Mouse (Mus musculus) forebrain, embryonic 16.5 days (tissue): ENCODE data around the gene Ptdss2. TPM values are rescaled to one million over a fixed set of nuclear protein-coding genes. Genes with fewer than 3 reads are reported as not detected.
A peak's percentile ranks its signal among the peaks of the same experiment; 100 is the strongest.

Source experiments
- ATAC-seq: fragments of 200-750 bp; cut with Nextera tagmentation; 2 replicates; pipeline ENCODE4 v1.8.0; 2017; ENCODE audit warnings: mild to moderate bottlenecking, moderate library complexity
- H3K27ac ChIP-seq: fragments of 300-500 bp; sonication (generic); 2 replicates; pipeline ENCODE4 v1.5.1; 2014; ENCODE audit warnings: low read length, control low read depth
- H3K27me3 ChIP-seq: fragments of 300-500 bp; sonication (generic); replicated peaks from 2 replicates; pipeline ENCODE4 v1.6.1; 2014; ENCODE audit warnings: low read length; ENCODE audit not compliant: control insufficient read depth, insufficient read depth
- H3K36me3 ChIP-seq: fragments of 300-500 bp; sonication (generic); 2 replicates; pipeline ENCODE4 v1.6.1; 2014; ENCODE audit not compliant: control insufficient read depth, insufficient read depth
- H3K4me1 ChIP-seq: fragments of 300-500 bp; sonication (generic); replicated peaks from 2 replicates; pipeline ENCODE4 v1.6.1; 2014; ENCODE audit warnings: low read length; ENCODE audit not compliant: control insufficient read depth, insufficient read depth
- H3K4me2 ChIP-seq: fragments of 300-500 bp; sonication (generic); 2 replicates; pipeline ENCODE4 v1.6.1; 2014; ENCODE audit warnings: mild to moderate bottlenecking, low read length, control low read depth
- H3K4me3 ChIP-seq: fragments of 300-500 bp; sonication (generic); replicated peaks from 2 replicates; pipeline ENCODE4 v1.5.1; 2014; ENCODE audit warnings: mild to moderate bottlenecking, low read length, control low read depth
- H3K9ac ChIP-seq: fragments of 300-500 bp; sonication (generic); replicated peaks from 2 replicates; pipeline ENCODE4 v1.6.1; 2014; ENCODE audit warnings: low read depth, low read length, control low read depth
- H3K9me3 ChIP-seq: fragments of 300-500 bp; sonication (generic); 2 replicates; pipeline ENCODE4 v1.6.1; 2016; ENCODE audit warnings: low read length; ENCODE audit not compliant: control insufficient read depth
- WGBS: fragments of 180-500 bp; shearing (Covaris S2); extraction: QIAGEN DNeasy Blood & Tissue Kit; methylation state at CpG from one replicate; pipeline ENCODE4 v1.1.7; 2014; 5-methylcytosine and 5-hydroxymethylcytosine counted together
- polyA plus RNA-seq: library from polyadenylated mRNA; unstranded; fragments of >200 nt; fragmentation: Nextera tagmentation; extraction: Ambion mirVana; gene quantifications from 2 replicates; pipeline ENCODE4 v1.2.1, GENCODE M21; 2015

Ptdss2 gene
- polyA plus RNA-seq: 74.9 and 78.9 TPM in 2 replicates

GRCm38 (mm10) chr7:141122245-141122644 is at the start of gene Ptdss2:
TSS of gene Ptdss2 (plus strand) at chr7:141122382.
- Histone ChIP-seq H3K4me1 (0 out of 2 replicates have a peak, but pooled peaks cover 2% of the 10 kb centered on the region), H3K4me2 (peak within 1 kb of the TSS; percentile 62), H3K27me3 (peaks cover 3% of the 10 kb centered on the region; the same call in 1 of the 2 replicates), H3K36me3 (no peaks in the 10 kb centered on the region), H3K9ac (peak within 1 kb of the TSS; percentile 76), H3K27ac (peak within 1 kb of the TSS; percentile 63), H3K9me3 (no peaks in the 10 kb centered on the region), H3K4me3 (peak within 1 kb of the TSS; percentile 50)
- 56% methylated on average over 14 of the region's 14 CpGs for WGBS
- no peak for ATAC-seq

- no peak overlapping the region for H3K4me2 ChIP-seq
- no peak overlapping the region for H3K4me3 ChIP-seq
- H3K4me1 ChIP-seq: peaks cover 14% of the 10 kb centered on the region
- ATAC-seq: no peak
- no peak overlapping the region for H3K27ac ChIP-seq
- H3K9me3 ChIP-seq: no peaks in the 10 kb centered on the region
- no peaks in the 10 kb centered on the region for H3K36me3 ChIP-seq
- H3K27me3 ChIP-seq: peaks cover 7% of the 10 kb centered on the region; the same call in 1 of the 2 replicates
- no peak overlapping the region for H3K9ac ChIP-seq
- WGBS: 83% methylated on average over 4 of the region's 4 CpGs
Observed at GRCm38 (mm10) chr7:141073782-141074181, 48.4 kb upstream of the Ptdss2 start.

GRCm38 (mm10) chr7:141077841-141078240 is 44.3 kb upstream of the Ptdss2 start, which contains the start of gene Pkp3:
TSS of gene Pkp3 (plus strand) at chr7:141078218.
- H3K9me3 ChIP-seq: no peaks in the 10 kb centered on the region
- no peak within 1 kb of the TSS for H3K4me2 ChIP-seq
- no peak within 1 kb of the TSS for H3K27ac ChIP-seq
- H3K4me3 ChIP-seq: no peak within 1 kb of the TSS
- no peaks in the 10 kb centered on the region for H3K27me3 ChIP-seq
- H3K4me1 ChIP-seq: no peaks in the 10 kb centered on the region
- H3K9ac ChIP-seq: no peak within 1 kb of the TSS
- ATAC-seq: no peak
- no peaks in the 10 kb centered on the region for H3K36me3 ChIP-seq
- WGBS: 92% methylated on average over 15 of the region's 15 CpGs

GRCm38 (mm10) chr7:141078876-141079275 is 43.3 kb upstream of the Ptdss2 start:
- no peaks in the 10 kb centered on the region for H3K9me3 ChIP-seq
- H3K27ac ChIP-seq: no peak overlapping the region
- H3K4me2 ChIP-seq: no peak overlapping the region
- H3K36me3 ChIP-seq: no peaks in the 10 kb centered on the region
- no peak overlapping the region for H3K4me3 ChIP-seq
- H3K27me3 ChIP-seq: no peaks in the 10 kb centered on the region
- H3K9ac ChIP-seq: no peak overlapping the region
- WGBS: 90% methylated on average over 4 of the region's 4 CpGs
- ATAC-seq: no peak
- H3K4me1 ChIP-seq: no peaks in the 10 kb centered on the region

GRCm38 (mm10) chr7:141079481-141080449 is 42.4 kb upstream of the Ptdss2 start:
- ATAC-seq: no peak

GRCm38 (mm10) chr7:141087894-141088293 is 34.3 kb upstream of the Ptdss2 start:
- Histone ChIP-seq H3K4me2 (no peak overlapping the region), H3K4me1 (no peaks in the 10 kb centered on the region; the same call in 1 of the 2 replicates), H3K4me3 (no peak overlapping the region), H3K27ac (no peak overlapping the region), H3K36me3 (no peaks in the 10 kb centered on the region), H3K27me3 (peaks cover 9% of the 10 kb centered on the region), H3K9ac (no peak overlapping the region), H3K9me3 (no peaks in the 10 kb centered on the region)
- ATAC-seq: no peak
- WGBS: 53% methylated on average over 8 of the region's 8 CpGs

More at GRCm38 (mm10) chr7:141079481-141080449, 42.4 kb upstream of the Ptdss2 start:
- 26% methylated on average over 34 of the region's 34 CpGs for WGBS
- H3K4me3 ChIP-seq: no peak overlapping the region
- H3K4me1 ChIP-seq: no peaks in the 10 kb centered on the region
- H3K36me3 ChIP-seq: no peaks in the 10 kb centered on the region
- no peaks in the 10 kb centered on the region for H3K9me3 ChIP-seq
- H3K27ac ChIP-seq: no peak overlapping the region
- no peak overlapping the region for H3K9ac ChIP-seq
- H3K27me3 ChIP-seq: no peaks in the 10 kb centered on the region
- H3K4me2 ChIP-seq: no peak overlapping the region

DNA sequence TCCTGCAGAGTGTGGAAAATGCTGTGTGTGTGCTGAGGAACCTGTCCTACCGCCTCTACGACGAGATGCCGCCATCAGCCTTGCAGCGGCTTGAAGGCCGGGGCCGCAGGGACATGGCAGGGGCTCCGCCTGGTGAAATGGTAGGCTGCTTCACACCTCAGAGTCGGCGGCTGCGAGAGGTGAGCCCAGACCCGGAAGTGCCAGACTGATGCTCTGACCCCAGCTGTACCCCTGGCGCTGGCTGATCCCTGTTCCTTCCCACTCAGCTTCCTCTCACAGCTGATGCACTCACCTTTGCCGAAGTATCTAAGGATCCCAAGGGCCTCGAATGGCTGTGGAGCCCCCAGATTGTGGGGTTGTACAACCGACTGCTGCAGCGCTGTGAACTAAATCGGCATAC is 33.7 kb upstream of the Ptdss2 start:
- H3K4me2 ChIP-seq: no peak overlapping the region
- H3K27me3 ChIP-seq: peaks cover 11% of the 10 kb centered on the region

DNA sequence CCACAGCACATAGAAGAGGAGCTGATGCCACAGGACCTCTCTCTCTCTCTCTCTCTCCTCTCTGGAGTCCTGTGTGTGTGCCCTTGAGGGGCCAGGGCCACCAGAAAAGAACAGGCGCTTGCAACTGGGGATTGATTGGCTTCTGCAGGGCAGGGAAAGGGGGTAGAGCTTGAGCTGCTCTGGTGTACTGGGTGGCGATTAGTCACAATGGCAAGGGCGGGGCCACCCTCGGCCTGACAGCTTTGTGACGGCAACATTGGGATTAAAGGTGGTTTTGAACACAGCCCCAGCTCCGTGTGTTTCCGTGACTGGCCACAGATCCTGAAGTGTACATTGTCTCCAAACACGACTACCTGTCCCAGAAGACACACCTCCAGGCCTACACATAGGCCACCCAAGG is 32.0 kb upstream of the Ptdss2 start:
- Histone ChIP-seq H3K4me3 (no peak overlapping the region), H3K36me3 (no peaks in the 10 kb centered on the region), H3K4me2 (no peak overlapping the region), H3K9me3 (no peaks in the 10 kb centered on the region), H3K9ac (no peak overlapping the region), H3K4me1 (no peaks in the 10 kb centered on the region; the same call in 1 of the 2 replicates), H3K27ac (no peak overlapping the region), H3K27me3 (peaks cover 11% of the 10 kb centered on the region)
- WGBS: 61% methylated on average over 8 of the region's 8 CpGs
- ATAC-seq: no peak

More for the DNA sequence above, 33.7 kb upstream of the Ptdss2 start:
- Histone ChIP-seq H3K9ac (no peak overlapping the region), H3K27ac (no peak overlapping the region), H3K4me1 (no peaks in the 10 kb centered on the region; the same call in 1 of the 2 replicates), H3K4me3 (no peak overlapping the region), H3K9me3 (no peaks in the 10 kb centered on the region), H3K36me3 (no peaks in the 10 kb centered on the region)
- no peak for ATAC-seq
- 24% methylated on average over 18 of the region's 18 CpGs for WGBS

GRCm38 (mm10) chr7:141092051-141092735 is 30.0 kb upstream of the Ptdss2 start:
- Histone ChIP-seq H3K9me3 (no peaks in the 10 kb centered on the region), H3K9ac (0 out of 2 replicates have a peak overlapping the region, but pooled peaks have one; percentile 12), H3K4me3 (peak overlapping the region; percentile 16; the same call in 1 of the 2 replicates), H3K36me3 (no peaks in the 10 kb centered on the region), H3K27ac (no peak overlapping the region), H3K4me1 (no peaks in the 10 kb centered on the region; the same call in 1 of the 2 replicates), H3K4me2 (peak overlapping the region; percentile 45), H3K27me3 (peaks cover 11% of the 10 kb centered on the region)
- WGBS: 6% methylated on average over 37 of the region's 37 CpGs
- peak; percentile 90 for ATAC-seq
